Comparison of ENCODE assay signal across 9 mouse cellular contexts in the genomic region with DNA sequence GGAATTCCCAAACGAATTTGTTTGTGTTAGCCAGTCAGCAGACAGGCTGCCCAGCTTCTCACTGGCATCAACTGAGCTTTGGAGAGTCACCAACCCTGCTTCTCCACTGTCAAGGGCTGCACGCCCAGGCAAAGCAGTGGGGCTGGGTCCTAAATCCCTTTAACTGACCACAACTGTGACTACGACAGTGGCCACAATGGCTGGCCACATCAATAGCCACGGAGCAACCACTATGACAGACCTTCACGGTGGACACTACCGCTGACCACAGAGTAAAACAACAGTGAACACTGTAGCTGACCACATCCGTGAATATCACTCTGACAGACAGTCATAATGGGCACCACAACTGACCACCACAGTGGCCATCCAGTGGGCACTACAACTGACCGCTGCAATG.
DNase-seq lines count a peak whose midpoint lies in the region; ATAC-seq and TF ChIP-seq lines count a peak whose summit lies in the region.
"Had no signal": no experiment of that assay in that cellular context is flagged by ENCODE, and none has a peak within 500 bp of the region (broad histone marks: within the 10 kb centered on the region; RNA-seq: fewer than 3 reads in every experiment).

No protein-coding gene starts in this region.

- H3K4me2 ChIP-seq in lung, postnatal 0 days (replicated peaks; ENCODE audit: low read depth, low read length), result peak overlapping the region; percentile 40
- no peak overlapping the region for H3K4me2 ChIP-seq in limb, embryonic 12.5 days

- TF ChIP-seq EP300 in lung, postnatal 0 days (IDR thresholded peaks at IDR 0.05), result no peak

- no peaks in the 10 kb centered on the region for H3K27me3 ChIP-seq in heart, embryonic 10.5 days (ENCODE audit: insufficient read depth, poor library complexity, severe bottlenecking)
- H3K27me3 ChIP-seq in lung, postnatal 0 days (replicated peaks; ENCODE audit: insufficient read depth, low read length), result no peaks in the 10 kb centered on the region
- no peaks in the 10 kb centered on the region for H3K27me3 ChIP-seq in limb, embryonic 12.5 days

- no peak overlapping the region for H3K4me3 ChIP-seq in heart, embryonic 10.5 days
- H3K4me3 ChIP-seq in lung, postnatal 0 days (ENCODE audit: low read depth, low read length), result no peak overlapping the region
- H3K4me3 ChIP-seq in limb, embryonic 12.5 days (replicated peaks), result no peak overlapping the region

- no peak for DNase-seq in heart, embryonic 10.5 days (ENCODE audit: low spot score)
- no peak for DNase-seq in heart, postnatal 10 days
- DNase-seq in lung, postnatal 0 days (ENCODE audit: low spot score), result no peak
- no peak for DNase-seq in lung, postnatal 25 days (ENCODE audit: low spot score)
- DNase-seq in adrenal gland, postnatal 14 days, result no peak
- no peak for DNase-seq in cerebellum, postnatal 10 days
- no peak for DNase-seq in MN1 (ENCODE audit: low spot score)

- H3K4me1 ChIP-seq in heart, embryonic 10.5 days, result peaks cover 53% of the 10 kb centered on the region
- peaks cover 20% of the 10 kb centered on the region for H3K4me1 ChIP-seq in lung, postnatal 0 days (ENCODE audit: insufficient read depth, low read depth, low read length)
- H3K4me1 ChIP-seq in limb, embryonic 12.5 days (replicated peaks), result peaks cover 12% of the 10 kb centered on the region

- no peak for ATAC-seq in lung, postnatal 0 days
- no peak for ATAC-seq in limb, embryonic 12.5 days (ENCODE audit: insufficient number of reproducible peaks, insufficient read depth, low FRiP score, low TSS enrichment, low read depth)

- 87% methylated on average over 8 of the region's 8 CpGs for WGBS in heart, embryonic 10.5 days
- WGBS in lung, postnatal 0 days, result 70% methylated on average over 8 of the region's 8 CpGs
- 88% methylated on average over 8 of the region's 8 CpGs for WGBS in limb, embryonic 12.5 days

- intact Hi-C loops in heart, postnatal 10 days (cut with DNase I), result loop anchor here (1.0 kb wide), 2 partner anchors 17 to 238 kb away; no protein-coding TSS in a partner anchor

- H3K9ac ChIP-seq in lung, postnatal 0 days (replicated peaks; ENCODE audit: low read depth), result no peak overlapping the region; the same call in 1 of the 2 replicates
- H3K9ac ChIP-seq in limb, embryonic 12.5 days (replicated peaks), result no peak overlapping the region

- peak overlapping the region; percentile 65 for H3K27ac ChIP-seq in heart, embryonic 10.5 days
- H3K27ac ChIP-seq in lung, postnatal 0 days (ENCODE audit: low read length), result peak overlapping the region; percentile 93
- 0 out of 2 replicates have a peak overlapping the region, but pooled peaks have one; percentile 17 for H3K27ac ChIP-seq in limb, embryonic 12.5 days

- no peaks in the 10 kb centered on the region for H3K36me3 ChIP-seq in heart, embryonic 10.5 days
- H3K36me3 ChIP-seq in lung, postnatal 0 days (ENCODE audit: insufficient read depth, low read length), result no peaks in the 10 kb centered on the region
- H3K36me3 ChIP-seq in limb, embryonic 12.5 days, result no peaks in the 10 kb centered on the region
- H3K36me3 ChIP-seq: midbrain, embryonic 10.5 days had no signal

- no peaks in the 10 kb centered on the region for H3K9me3 ChIP-seq in heart, embryonic 10.5 days
- H3K9me3 ChIP-seq in lung, postnatal 0 days (ENCODE audit: low read length), result no peaks in the 10 kb centered on the region
- H3K9me3 ChIP-seq in limb, embryonic 12.5 days, result no peaks in the 10 kb centered on the region
- H3K9me3 ChIP-seq: midbrain, embryonic 10.5 days had no signal

- no peak for TF ChIP-seq CTCF in lung, postnatal 0 days (IDR thresholded peaks at IDR 0.05)

Comparison
In these comparisons a context has a peak if more than half of its experiments do, and no peak if none do; other contexts are left out.
1. H3K27ac ChIP-seq: peak in every context shown above with its lines; median percentile 93 in lung, postnatal 0 days; 65 in heart, embryonic 10.5 days; 17 in limb, embryonic 12.5 days.